Mouse (Mus musculus) embryonic fibroblast, embryonic 13.5 days (primary cell): Measurements from ENCODE around the gene Ccdc27.

ENCODE experiments used
- CTCF ChIP-seq: IDR thresholded peaks from 2 replicates; pipeline ENCODE4 v1.5.1; 2011; ENCODE audit warnings: mild to moderate bottlenecking, control low read depth, low read length, moderate library complexity, borderline replicate concordance; ENCODE audit not compliant: insufficient read depth
- POLR2A ChIP-seq: IDR thresholded peaks from 2 replicates; pipeline ENCODE4 v1.6.1; 2011; ENCODE audit warnings: low read depth, mild to moderate bottlenecking, control low read depth, low read length, moderate library complexity

DNA sequence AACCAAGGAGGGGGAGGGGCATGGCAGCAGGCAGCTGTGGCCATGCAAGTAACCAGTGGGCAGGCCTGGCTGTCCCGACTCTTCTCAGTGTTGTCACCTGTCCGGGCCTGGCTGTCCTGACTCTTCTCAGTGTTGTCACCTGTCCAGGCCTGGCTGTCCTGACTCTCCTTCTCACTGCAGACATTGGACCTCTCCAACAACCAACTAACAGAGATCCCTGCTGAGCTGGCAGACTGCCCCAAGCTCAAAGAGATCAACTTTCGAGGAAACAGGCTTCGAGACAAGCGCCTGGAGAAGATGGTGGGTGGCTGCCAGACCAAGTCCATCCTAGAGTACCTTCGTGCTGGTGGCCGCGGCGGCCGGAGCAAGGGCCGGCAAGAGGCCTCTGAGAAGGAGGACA lies 27.0 kb downstream of the Ccdc27 start:
- TF ChIP-seq CTCF (no peak), POLR2A (no peak)
